Mouse (Mus musculus): ENCODE measurements at regions not wholly inside any gene's neighbourhood (a gene's known extent, or its start where the extent isn't known, plus 50 kb on each side); places are given as distances from the start of the nearest gene placed in this dataset.
A peak's percentile ranks its signal among the peaks of the same experiment; 100 is the strongest.

GRCm38 (mm10) chr11:24226755-24227154, 148.9 kb downstream of the Bcl11a start:
- intact Hi-C loops (cut with DNase I) = no loop called here
- DNase-seq (ENCODE audit: extremely low spot score in 1 of 2, low spot score in 2 of 2) = no peak

GRCm38 (mm10) chr11:24233376-24233775, 155.5 kb downstream of the Bcl11a start:
- DNase-seq (ENCODE audit: extremely low spot score in 1 of 2, low spot score in 2 of 2) = no peak
- intact Hi-C loops (cut with DNase I) = no loop called here

GRCm38 (mm10) chr11:24233821-24234220, 156.0 kb downstream of the Bcl11a start:
- intact Hi-C loops (cut with DNase I) = no loop called here
- DNase-seq (ENCODE audit: extremely low spot score in 1 of 2, low spot score in 2 of 2) = no peak

GRCm38 (mm10) chr11:24234422-24234821, 156.6 kb downstream of the Bcl11a start:
- intact Hi-C loops (cut with DNase I) = no loop called here

GRCm38 (mm10) chr11:24235326-24235725, 157.5 kb downstream of the Bcl11a start:
- no peak for DNase-seq (ENCODE audit: extremely low spot score in 1 of 2, low spot score in 2 of 2)
- intact Hi-C loops (cut with DNase I) = no loop called here

More at GRCm38 (mm10) chr11:24234422-24234821, 156.6 kb downstream of the Bcl11a start:
- no peak for DNase-seq (ENCODE audit: extremely low spot score in 1 of 2, low spot score in 2 of 2)

- intact Hi-C loops (cut with DNase I) = no loop called here
- DNase-seq (ENCODE audit: extremely low spot score in 1 of 2, low spot score in 2 of 2) = no peak
Observed at GRCm38 (mm10) chr11:24239631-24240030, 161.8 kb downstream of the Bcl11a start.

GRCm38 (mm10) chr11:24242096-24242495, 164.2 kb downstream of the Bcl11a start:
- no peak for DNase-seq (ENCODE audit: extremely low spot score in 1 of 2, low spot score in 2 of 2)
- intact Hi-C loops (cut with DNase I) = no loop called here

- intact Hi-C loops (cut with DNase I) = no loop called here
- peak in 1 of 2 experiments; percentile 33 for DNase-seq (ENCODE audit: extremely low spot score in 1 of 2, low spot score in 2 of 2)
Observed at GRCm38 (mm10) chr11:24242888-24243287, 165.0 kb downstream of the Bcl11a start.

- DNase-seq (ENCODE audit: extremely low spot score in 1 of 2, low spot score in 2 of 2) = no peak
Observed at GRCm38 (mm10) chr11:24245390-24245789, 167.5 kb downstream of the Bcl11a start.

GRCm38 (mm10) chr11:24246314-24246713, 168.5 kb downstream of the Bcl11a start:
- no peak for DNase-seq (ENCODE audit: extremely low spot score in 1 of 2, low spot score in 2 of 2)
- intact Hi-C loops (cut with DNase I) = no loop called here

More at GRCm38 (mm10) chr11:24245390-24245789, 167.5 kb downstream of the Bcl11a start:
- intact Hi-C loops (cut with DNase I) = no loop called here

- DNase-seq (ENCODE audit: extremely low spot score in 1 of 2, low spot score in 2 of 2) = no peak
- intact Hi-C loops (cut with DNase I) = no loop called here
Observed at GRCm38 (mm10) chr11:24247285-24247684, 169.4 kb downstream of the Bcl11a start.

- DNase-seq (ENCODE audit: extremely low spot score in 1 of 2, low spot score in 2 of 2) = no peak
- intact Hi-C loops (cut with DNase I) = no loop called here
Observed at GRCm38 (mm10) chr11:24251516-24251915, 173.7 kb downstream of the Bcl11a start.

GRCm38 (mm10) chr11:24255201-24256060, 177.6 kb downstream of the Bcl11a start:
- no peak for DNase-seq (ENCODE audit: extremely low spot score in 1 of 2, low spot score in 2 of 2)
- intact Hi-C loops (cut with DNase I) = no loop called here

GRCm38 (mm10) chr11:24257741-24258140, 179.9 kb downstream of the Bcl11a start:
- intact Hi-C loops (cut with DNase I) = no loop called here
- no peak for DNase-seq (ENCODE audit: extremely low spot score in 1 of 2, low spot score in 2 of 2)

GRCm38 (mm10) chr11:24258340-24258739, 180.5 kb downstream of the Bcl11a start:
- intact Hi-C loops (cut with DNase I) = no loop called here
- no peak for DNase-seq (ENCODE audit: extremely low spot score in 1 of 2, low spot score in 2 of 2)

- DNase-seq (ENCODE audit: extremely low spot score in 1 of 2, low spot score in 2 of 2) = no peak
- intact Hi-C loops (cut with DNase I) = no loop called here
Observed at GRCm38 (mm10) chr11:24259668-24260067, 181.8 kb downstream of the Bcl11a start.

GRCm38 (mm10) chr11:24269046-24269445, 191.2 kb downstream of the Bcl11a start:
- intact Hi-C loops (cut with DNase I) = no loop called here
- DNase-seq (ENCODE audit: extremely low spot score in 1 of 2, low spot score in 2 of 2) = no peak

GRCm38 (mm10) chr11:24281628-24282027, 203.8 kb downstream of the Bcl11a start:
- no peak for DNase-seq (ENCODE audit: extremely low spot score in 1 of 2, low spot score in 2 of 2)
- intact Hi-C loops (cut with DNase I) = no loop called here

- intact Hi-C loops (cut with DNase I) = no loop called here
- DNase-seq (ENCODE audit: extremely low spot score in 1 of 2, low spot score in 2 of 2) = no peak
Observed at GRCm38 (mm10) chr11:24282556-24282955, 204.7 kb downstream of the Bcl11a start.

All from left cerebral cortex, postnatal 10 days (tissue).